Mouse (Mus musculus) cerebellum, adult 2 months (tissue): ENCODE results near the gene Gm21970. TPM values are rescaled to one million over a fixed set of nuclear protein-coding genes. Genes with fewer than 3 reads are reported as not detected.
A peak's percentile ranks its signal among the peaks of the same experiment; 100 is the strongest.

Experiments used
- DNase-seq, 2 experiments: peaks; one replicate each; pipeline ENCODE4 v3.0.0; 2021
- H3K27ac ChIP-seq: fragments of 200-500 bp; 2 replicates; pipeline ENCODE4 v1.5.1; 2012; ENCODE audit warnings: low read length, control low read depth, inconsistent platforms; ENCODE audit not compliant: insufficient read depth
- H3K27me3 ChIP-seq: fragments of 200-500 bp; 2 replicates; pipeline ENCODE4 v1.6.1; 2012; ENCODE audit warnings: inconsistent platforms, mild to moderate bottlenecking, low read length, moderate library complexity; ENCODE audit not compliant: control insufficient read depth, insufficient read depth
- H3K4me1 ChIP-seq: fragments of 200-500 bp; 2 replicates; pipeline ENCODE4 v1.6.1; 2011; ENCODE audit warnings: low read length; ENCODE audit not compliant: control insufficient read depth, insufficient read depth
- H3K4me3 ChIP-seq: fragments of 200-500 bp; replicated peaks from 2 replicates; pipeline ENCODE3; 2011; ENCODE audit warnings: mild to moderate bottlenecking, low read depth, low read length, control low read depth; ENCODE audit not compliant: insufficient read depth
- CTCF ChIP-seq: fragments of 200-500 bp; IDR thresholded peaks from 2 replicates; pipeline ENCODE4 v1.5.1; 2011; ENCODE audit warnings: low read depth, mild to moderate bottlenecking, control low read depth, low read length, moderate library complexity, borderline replicate concordance; ENCODE audit not compliant: insufficient read depth
- POLR2A ChIP-seq: fragments of 200-500 bp; IDR thresholded peaks from 2 replicates; pipeline ENCODE4 v1.6.1; 2011; ENCODE audit warnings: low read length, control low read depth, borderline replicate concordance; ENCODE audit not compliant: insufficient read depth
- WGBS: fragments of 180-500 bp; shearing (Covaris S2); methylation state at CpG from one replicate; pipeline ENCODE4 v1.1.7; 2018; 5-methylcytosine and 5-hydroxymethylcytosine counted together
- polyA plus RNA-seq: library from polyadenylated mRNA; depleted of rRNA; stranded (reverse); fragments of >200 nt; gene quantifications from 2 replicates; pipeline ENCODE4 v1.2.3, GENCODE M21; 2012

The Gm21970 gene
- polyA plus RNA-seq, 1 experiment: not detected

DNA sequence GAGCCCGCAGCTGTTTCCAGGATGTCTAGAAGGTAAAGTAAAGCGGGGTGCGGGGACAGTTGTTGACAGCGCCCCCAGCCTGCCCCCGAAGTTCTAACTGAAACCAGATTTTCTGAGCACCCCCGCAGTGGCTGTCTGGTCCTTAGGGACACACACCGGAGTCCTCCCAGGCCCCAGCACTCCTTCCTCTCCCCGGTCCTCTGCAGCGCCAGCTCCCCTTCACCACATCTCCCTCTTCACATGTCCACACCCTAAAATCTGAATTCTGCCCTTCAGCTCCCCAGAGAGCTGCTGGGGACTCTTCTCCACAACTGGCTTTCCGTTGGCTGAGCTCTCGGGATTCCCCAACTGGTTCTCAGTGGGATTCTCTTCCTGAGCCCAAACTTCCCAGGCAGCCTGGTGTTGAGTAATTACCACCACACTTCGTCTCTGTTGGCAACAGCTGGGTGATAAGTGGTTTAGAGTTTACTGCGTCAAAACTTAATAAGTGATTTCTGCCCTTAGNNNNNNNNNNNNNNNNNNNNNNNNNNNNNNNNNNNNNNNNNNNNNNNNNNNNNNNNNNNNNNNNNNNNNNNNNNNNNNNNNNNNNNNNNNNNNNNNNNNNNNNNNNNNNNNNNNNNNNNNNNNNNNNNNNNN is 15.2 kb downstream of the Gm21970 start:
- no peak for DNase-seq
- WGBS: 9% methylated on average over 13 of the region's 13 CpGs
- TF ChIP-seq CTCF (no peak), POLR2A (no peak)
- no peak overlapping the region for H3K27ac ChIP-seq
- H3K4me1 ChIP-seq: no peaks in the 10 kb centered on the region
- peak overlapping the region; percentile 44 for H3K4me3 ChIP-seq
- H3K27me3 ChIP-seq: no peaks in the 10 kb centered on the region

DNA sequence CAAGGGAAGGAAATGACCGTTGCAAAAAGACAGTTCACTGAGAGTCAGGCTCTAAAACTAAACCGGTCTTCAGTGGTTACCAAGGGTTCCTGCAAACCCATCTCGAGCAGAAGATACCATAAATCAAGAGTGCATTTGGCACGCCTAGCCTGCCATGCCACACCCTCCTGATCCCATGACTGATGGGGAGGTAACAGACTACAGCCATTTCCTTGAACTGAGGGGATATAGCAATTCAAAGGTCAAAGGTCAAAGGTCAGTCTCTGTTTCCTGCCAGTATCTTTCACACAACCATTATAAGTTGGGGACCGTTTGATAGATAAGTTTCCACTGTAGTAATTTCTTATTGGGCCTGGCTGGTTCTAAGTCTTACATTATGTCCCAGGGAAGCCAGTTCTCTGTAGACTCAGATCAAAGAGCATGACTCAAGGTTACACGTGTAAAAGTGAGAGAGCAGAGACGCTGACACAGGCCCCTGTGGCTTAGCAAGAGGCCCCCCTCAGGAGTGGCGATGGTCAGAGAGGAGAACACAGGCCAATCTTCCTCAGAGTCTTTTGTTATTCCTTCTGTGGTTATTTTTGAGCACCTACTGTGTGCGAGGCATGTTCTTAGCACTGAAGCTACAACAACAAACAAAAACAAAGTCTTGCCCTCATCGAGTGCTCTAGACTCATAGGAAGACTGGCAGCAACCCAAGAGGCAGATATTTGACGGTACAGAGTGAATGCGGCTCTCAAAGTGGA is 21.8 kb downstream of the Gm21970 start:
- Histone ChIP-seq H3K4me3 (no peak overlapping the region), H3K4me1 (no peaks in the 10 kb centered on the region), H3K27ac (no peak overlapping the region), H3K27me3 (no peaks in the 10 kb centered on the region)
- DNase-seq: no peak
- WGBS: 71% methylated on average over 12 of the region's 12 CpGs
- no peak for TF ChIP-seq CTCF
- TF ChIP-seq POLR2A: no peak

- DNase-seq: no peak
- H3K4me1 ChIP-seq: no peaks in the 10 kb centered on the region
- WGBS: 82% methylated on average over 9 of the region's 9 CpGs
- H3K27me3 ChIP-seq: no peaks in the 10 kb centered on the region
- no peak overlapping the region for H3K27ac ChIP-seq
- H3K4me3 ChIP-seq: no peak overlapping the region
- TF ChIP-seq POLR2A: no peak
- TF ChIP-seq CTCF: no peak
These were observed 24.1 kb downstream of the Gm21970 start for GRCm38 (mm10) chr16:91415391-91416189.

- Histone ChIP-seq H3K4me3 (no peak overlapping the region), H3K27me3 (no peaks in the 10 kb centered on the region), H3K27ac (no peak overlapping the region), H3K4me1 (no peaks in the 10 kb centered on the region)
- 95% methylated on average over 6 of the region's 6 CpGs for WGBS
- no peak for TF ChIP-seq POLR2A
- TF ChIP-seq CTCF: no peak
- no peak for DNase-seq
These were observed 24.8 kb downstream of the Gm21970 start for GRCm38 (mm10) chr16:91416357-91416756.

DNA sequence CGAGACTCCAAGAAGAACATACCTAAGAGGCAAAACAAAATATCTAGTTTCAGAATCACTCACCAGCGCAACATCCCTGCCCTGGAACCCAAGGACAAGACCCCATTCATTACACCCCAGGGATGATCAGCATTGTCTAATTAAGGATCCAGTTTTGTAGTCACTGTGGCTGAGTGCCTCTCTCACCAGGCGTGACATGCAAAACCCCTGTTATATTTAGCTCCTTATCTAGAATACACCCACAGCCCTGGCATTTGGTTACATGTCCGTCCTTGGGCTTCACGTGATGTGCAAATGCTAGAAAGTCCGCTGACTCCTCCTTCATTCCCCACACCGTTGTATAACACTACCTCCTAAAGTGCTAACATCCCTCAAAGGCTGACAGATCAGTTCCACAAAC is 25.4 kb downstream of the Gm21970 start:
- no peak for DNase-seq
- Histone ChIP-seq H3K27ac (no peak overlapping the region), H3K4me3 (no peak overlapping the region), H3K27me3 (no peaks in the 10 kb centered on the region), H3K4me1 (no peaks in the 10 kb centered on the region)
- 82% methylated on average over 7 of the region's 7 CpGs for WGBS
- TF ChIP-seq CTCF (no peak), POLR2A (no peak)

DNA sequence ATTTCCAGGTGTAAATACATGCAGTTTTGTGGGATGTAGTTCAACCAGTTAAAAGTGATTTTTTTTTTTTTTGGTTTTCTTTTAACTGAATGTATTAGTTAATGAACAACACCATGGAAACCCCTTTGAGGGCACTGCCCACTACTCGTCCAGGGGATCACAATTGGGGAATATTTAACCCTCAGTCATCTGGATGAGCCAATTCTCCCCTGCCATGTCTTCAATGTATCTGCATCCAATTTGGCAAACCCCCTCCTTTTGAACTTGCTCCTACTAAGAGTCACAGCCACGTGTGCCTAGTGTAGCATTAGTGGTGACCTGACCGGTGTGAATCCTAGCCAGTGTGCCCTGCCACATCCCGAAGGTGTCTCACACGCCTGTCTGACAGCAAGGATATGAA is 27.0 kb downstream of the Gm21970 start:
- TF ChIP-seq POLR2A (no peak), CTCF (no peak)
- WGBS: 61% methylated on average over 5 of the region's 5 CpGs

DNA sequence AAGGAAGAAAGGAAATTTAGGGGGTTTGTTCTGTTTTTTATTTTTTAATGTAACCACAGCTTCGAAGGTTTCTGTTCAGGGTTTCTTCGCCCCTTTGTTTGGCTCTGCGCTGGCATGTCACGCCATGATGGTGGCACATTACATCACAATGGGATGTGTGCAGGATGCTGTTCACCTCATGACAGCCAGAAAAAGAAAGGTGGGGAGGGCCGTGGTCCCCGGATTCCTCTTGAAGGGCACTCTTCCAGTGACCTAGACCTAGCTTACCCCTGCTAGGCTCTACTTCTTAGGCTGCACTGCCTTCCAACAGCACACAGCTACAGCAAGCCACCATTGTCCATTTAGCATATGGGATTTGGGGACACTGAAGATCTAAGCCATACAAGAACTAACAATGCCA is 34.3 kb downstream of the Gm21970 start:
- WGBS: 77% methylated on average over 6 of the region's 6 CpGs
- Histone ChIP-seq H3K27me3 (no peaks in the 10 kb centered on the region; the same call in 1 of the 2 replicates), H3K27ac (no peak overlapping the region), H3K4me3 (no peak overlapping the region), H3K4me1 (no peaks in the 10 kb centered on the region)
- no peak for DNase-seq
- TF ChIP-seq POLR2A (no peak), CTCF (no peak)

More for the DNA sequence above, 27.0 kb downstream of the Gm21970 start:
- no peak overlapping the region for H3K27ac ChIP-seq
- no peak for DNase-seq
- no peaks in the 10 kb centered on the region for H3K27me3 ChIP-seq
- no peaks in the 10 kb centered on the region for H3K4me1 ChIP-seq
- H3K4me3 ChIP-seq: no peak overlapping the region
